In the genomic region with DNA sequence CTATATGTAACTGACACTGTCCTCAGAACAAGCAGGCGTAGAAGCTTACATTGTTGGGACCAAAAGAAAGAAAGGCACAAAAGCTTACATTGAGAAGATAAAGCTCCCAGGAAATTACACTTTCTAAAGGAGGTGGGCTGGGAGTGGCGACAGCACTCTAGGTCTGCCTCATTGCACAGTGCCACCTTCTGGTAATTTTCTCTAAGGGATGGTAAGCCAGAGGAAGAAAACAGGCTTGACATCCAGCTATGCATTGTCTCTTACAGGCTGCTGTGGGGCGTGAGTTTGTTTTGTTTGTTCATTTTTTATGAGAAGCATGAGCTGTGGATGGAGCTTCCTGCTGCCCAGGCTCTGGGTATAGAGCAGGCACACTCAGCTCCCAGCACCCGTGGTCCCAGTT, we compare ENCODE assay signal across 14 mouse cellular contexts. TPM values are rescaled to one million over a fixed set of nuclear protein-coding genes. Genes with fewer than 3 reads are reported as not detected.
A peak's percentile ranks its signal among the peaks of the same experiment; 100 is the strongest.
DNase-seq lines count a peak whose midpoint lies in the region; ATAC-seq and TF ChIP-seq lines count a peak whose summit lies in the region.
"Had no signal": no experiment of that assay in that cellular context is flagged by ENCODE, and none has a peak within 500 bp of the region (broad histone marks: within the 10 kb centered on the region; RNA-seq: fewer than 3 reads in every experiment).

No protein-coding gene starts in this region.

- TF ChIP-seq CTCF in kidney, adult 2 months (conservative IDR thresholded peaks at IDR 0.05; ENCODE audit: insufficient read depth, insufficient read length, low read depth, low read length) = 0 out of 2 replicates have a peak, but pooled peaks have one; percentile 21
- TF ChIP-seq CTCF in midbrain, postnatal 0 days (IDR thresholded peaks at IDR 0.05) = peak; percentile 64

- no peak overlapping the region for H3K4me2 ChIP-seq in midbrain, postnatal 0 days (ENCODE audit: low read depth, low read length, poor library complexity, severe bottlenecking)
- H3K4me2 ChIP-seq in midbrain, embryonic 11.5 days = no peak overlapping the region
- H3K4me2 ChIP-seq: forebrain, embryonic 15.5 days; heart, embryonic 15.5 days; liver, embryonic 13.5 days had no signal

- no peak overlapping the region for H3K4me3 ChIP-seq in kidney, adult 2 months (ENCODE audit: insufficient read depth, low read depth, low read length)
- H3K4me3 ChIP-seq in midbrain, postnatal 0 days (ENCODE audit: low read depth, low read length) = no peak overlapping the region
- no peak overlapping the region for H3K4me3 ChIP-seq in midbrain, embryonic 11.5 days (ENCODE audit: low read depth, low read length)
- H3K4me3 ChIP-seq: forebrain, embryonic 15.5 days; heart, embryonic 15.5 days; liver, embryonic 13.5 days had no signal

- H3K27ac ChIP-seq in kidney, adult 2 months (ENCODE audit: insufficient read depth, low read depth, low read length) = no peak overlapping the region
- no peak overlapping the region for H3K27ac ChIP-seq in midbrain, postnatal 0 days (ENCODE audit: low read depth, low read length)
- no peak overlapping the region for H3K27ac ChIP-seq in midbrain, embryonic 11.5 days (ENCODE audit: low read depth, low read length)
- H3K27ac ChIP-seq: forebrain, embryonic 15.5 days; heart, embryonic 15.5 days; liver, embryonic 13.5 days had no signal

- WGBS in kidney, adult 2 months = 81% methylated on average over 4 of the region's 4 CpGs
- WGBS in midbrain, postnatal 0 days = 52% methylated on average over 4 of the region's 4 CpGs
- whole genome bisulfite sequencing in midbrain, embryonic 11.5 days = 60% methylated on average over 4 of the region's 4 CpGs

- no peak for TF ChIP-seq POLR2A in kidney, adult 2 months (IDR thresholded peaks at IDR 0.05; ENCODE audit: low read depth, low read length)

- no peaks in the 10 kb centered on the region for H3K9me3 ChIP-seq in midbrain, postnatal 0 days (ENCODE audit: low read length)
- no peaks in the 10 kb centered on the region for H3K9me3 ChIP-seq in midbrain, embryonic 11.5 days (ENCODE audit: control insufficient read depth, low read length)
- H3K9me3 ChIP-seq: forebrain, embryonic 15.5 days; heart, embryonic 15.5 days; liver, embryonic 13.5 days had no signal

- H3K27me3 ChIP-seq in kidney, adult 2 months (replicated peaks; ENCODE audit: control insufficient read depth, insufficient read depth, low read length) = no peaks in the 10 kb centered on the region
- H3K27me3 ChIP-seq in midbrain, postnatal 0 days (ENCODE audit: insufficient read depth, low read length) = 0 out of 2 replicates have a peak, but pooled peaks cover 5% of the 10 kb centered on the region
- H3K27me3 ChIP-seq in midbrain, embryonic 11.5 days (ENCODE audit: control insufficient read depth, insufficient read depth, low read length) = peaks cover 8% of the 10 kb centered on the region
- H3K27me3 ChIP-seq: forebrain, embryonic 15.5 days; heart, embryonic 15.5 days; liver, embryonic 13.5 days had no signal

- no peaks in the 10 kb centered on the region for H3K4me1 ChIP-seq in kidney, adult 2 months (ENCODE audit: control insufficient read depth, insufficient read depth, low read length)
- H3K4me1 ChIP-seq in midbrain, postnatal 0 days (ENCODE audit: insufficient read depth, low read length) = no peaks in the 10 kb centered on the region
- H3K4me1 ChIP-seq in midbrain, embryonic 11.5 days (ENCODE audit: control insufficient read depth, insufficient read depth, low read length) = no peaks in the 10 kb centered on the region
- H3K4me1 ChIP-seq: forebrain, embryonic 15.5 days; heart, embryonic 15.5 days; liver, embryonic 13.5 days had no signal

- no peak overlapping the region for H3K9ac ChIP-seq in midbrain, postnatal 0 days (replicated peaks; ENCODE audit: low read length, poor library complexity, severe bottlenecking)
- H3K9ac ChIP-seq in midbrain, embryonic 11.5 days (ENCODE audit: low read length) = no peak overlapping the region
- H3K9ac ChIP-seq: forebrain, embryonic 15.5 days; heart, embryonic 15.5 days; liver, embryonic 13.5 days had no signal

- ATAC-seq in midbrain, postnatal 0 days (ENCODE audit: low FRiP score) = no peak
- ATAC-seq in midbrain, embryonic 11.5 days (ENCODE audit: low FRiP score) = no peak
- ATAC-seq: forebrain, embryonic 15.5 days; midbrain, embryonic 16.5 days had no signal

- H3K36me3 ChIP-seq in kidney, adult 2 months (ENCODE audit: control insufficient read depth, insufficient read depth, low read length) = no peaks in the 10 kb centered on the region
- no peaks in the 10 kb centered on the region for H3K36me3 ChIP-seq in midbrain, postnatal 0 days (ENCODE audit: insufficient read depth, low read length)
- H3K36me3 ChIP-seq in midbrain, embryonic 11.5 days (ENCODE audit: control insufficient read depth, insufficient read depth, low read length) = no peaks in the 10 kb centered on the region
- H3K36me3 ChIP-seq: forebrain, embryonic 15.5 days had no signal

- peak; percentile 6 for DNase-seq in embryo, embryonic 10.5 days (ENCODE audit: low spot score)
- DNase-seq in embryo, embryonic 10 days (ENCODE audit: low spot score) = no peak
- DNase-seq in kidney, adult 2 months = no peak
- no peak for DNase-seq in kidney, postnatal 10 days
- peak; percentile 5 for DNase-seq in midbrain, postnatal 0 days (ENCODE audit: low spot score)
- no peak for DNase-seq in midbrain, embryonic 11.5 days (ENCODE audit: low spot score, missing footprints)
- peak; percentile 1 for DNase-seq in retina, postnatal 1 day
- no peak for DNase-seq in thymus, postnatal 14 days
- DNase-seq: cerebellum, postnatal 36 days; kidney, adult 11 months; liver, embryonic 13.5 days had no signal

RNA-seq across cellular contexts. Expression of a gene that starts 50.1 kb away (rescaled TPM):
- 13.0 and 13.7 TPM in 2 replicates for polyA plus RNA-seq in kidney, adult 2 months (2012; rRNA removed)
- total RNA-seq in midbrain, postnatal 0 days (2014; rRNA removed) = 16.3 and 19.3 TPM in 2 replicates
- 6.3 and 8.2 TPM in 2 replicates for polyA plus RNA-seq in midbrain, postnatal 0 days (2015; fragmentation: Nextera tagmentation; extraction: Ambion mirVana)
- polyA plus RNA-seq in midbrain, embryonic 11.5 days (2014; fragmentation: Nextera tagmentation; extraction: Ambion mirVana) = 19.6 and 20.7 TPM in 2 replicates

Comparison
In these comparisons a context has a peak if more than half of its experiments do, and no peak if none do; other contexts are left out.
1. DNase-seq: peak in embryo, embryonic 10.5 days (single experiment), midbrain, postnatal 0 days (single experiment) and retina, postnatal 1 day (single experiment); none in embryo, embryonic 10 days (single experiment), kidney, adult 2 months (single experiment), kidney, postnatal 10 days (single experiment), midbrain, embryonic 11.5 days (single experiment) and thymus, postnatal 14 days (single experiment).